Mouse (Mus musculus): Measurements from ENCODE around the gene Cbfa2t2. TPM values are rescaled to one million over a fixed set of nuclear protein-coding genes. Genes with fewer than 3 reads are reported as not detected.

Cbfa2t2 gene
- total RNA-seq, 2 experiments from 2014 or later, result 54.6 to 57.5 TPM

DNA sequence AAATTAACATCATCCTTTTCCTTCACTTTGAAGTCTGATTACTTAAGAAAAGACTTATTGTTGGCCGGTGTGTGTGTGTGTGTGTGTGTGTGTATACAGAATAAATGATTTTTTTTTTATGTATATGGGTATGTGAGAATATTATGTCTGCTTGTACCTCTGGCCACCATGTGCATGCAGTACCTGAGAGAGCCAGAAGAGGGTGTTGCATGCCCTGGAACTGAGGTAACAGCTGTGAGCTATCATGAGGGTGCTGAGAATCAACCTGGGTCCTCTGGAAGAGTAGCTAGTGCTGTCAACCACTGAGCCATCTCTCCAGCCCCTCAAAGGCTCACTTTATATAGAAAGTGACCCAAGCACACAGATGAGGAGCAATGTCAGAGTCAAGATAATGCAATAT, 145.1 kb downstream of the Cbfa2t2 start:
- intact Hi-C loops (cut with DNase I), result no loop called here
- no peak for DNase-seq (ENCODE audit: low spot score in 2 of 2)

DNA sequence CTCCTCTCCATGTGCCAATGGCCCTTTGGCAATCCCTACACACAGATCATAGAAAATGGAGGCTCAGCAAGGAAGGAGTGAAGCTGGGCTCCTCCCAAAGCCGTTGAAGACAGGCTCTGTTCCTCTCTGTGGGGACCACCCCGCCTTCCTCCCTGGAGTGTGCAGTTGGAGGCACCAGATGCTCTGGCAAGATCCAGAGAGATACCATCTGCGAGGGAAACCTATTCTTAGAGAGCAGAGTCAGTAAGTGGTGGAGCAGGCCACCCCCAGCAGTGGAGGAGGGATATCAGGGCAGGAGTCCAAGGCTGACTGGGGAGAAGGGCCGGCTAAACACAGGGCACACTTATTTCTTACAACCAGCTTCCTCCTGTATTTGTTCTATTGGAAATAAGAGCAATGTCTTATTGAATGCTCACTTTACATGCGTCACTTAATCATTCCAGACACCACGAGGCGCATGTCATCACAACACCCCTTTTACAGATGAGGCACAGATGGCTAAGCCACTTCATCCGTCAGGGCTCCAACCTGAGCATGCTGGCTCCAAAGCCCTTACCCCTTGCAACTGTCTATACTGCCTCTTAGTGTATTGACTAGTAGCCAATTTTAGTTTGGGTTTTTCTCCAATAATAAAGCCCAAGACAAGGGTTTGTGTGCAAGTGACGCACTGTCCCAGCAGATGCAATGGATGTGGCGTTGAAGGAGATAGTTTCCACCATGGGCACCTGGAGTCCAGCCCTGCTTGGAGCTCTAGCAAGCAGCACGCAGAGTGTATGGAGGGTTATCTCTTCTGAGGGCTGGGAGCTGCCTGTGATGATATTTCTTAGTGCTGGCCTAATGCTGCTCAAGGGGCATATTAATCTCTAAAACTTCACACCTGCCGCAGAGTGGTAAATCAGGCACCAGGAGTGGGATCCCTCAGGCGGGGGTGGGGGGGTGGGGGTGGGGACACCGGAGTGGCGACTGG, 147.9 kb downstream of the Cbfa2t2 start:
- intact Hi-C loops (cut with DNase I), result loop anchor here (1.0 to 2.0 kb wide), 4 partner anchors 27 to 205 kb away; no protein-coding TSS in a partner anchor
- peak; percentile 89 to 99 for DNase-seq (ENCODE audit: low spot score in 2 of 2)

DNA sequence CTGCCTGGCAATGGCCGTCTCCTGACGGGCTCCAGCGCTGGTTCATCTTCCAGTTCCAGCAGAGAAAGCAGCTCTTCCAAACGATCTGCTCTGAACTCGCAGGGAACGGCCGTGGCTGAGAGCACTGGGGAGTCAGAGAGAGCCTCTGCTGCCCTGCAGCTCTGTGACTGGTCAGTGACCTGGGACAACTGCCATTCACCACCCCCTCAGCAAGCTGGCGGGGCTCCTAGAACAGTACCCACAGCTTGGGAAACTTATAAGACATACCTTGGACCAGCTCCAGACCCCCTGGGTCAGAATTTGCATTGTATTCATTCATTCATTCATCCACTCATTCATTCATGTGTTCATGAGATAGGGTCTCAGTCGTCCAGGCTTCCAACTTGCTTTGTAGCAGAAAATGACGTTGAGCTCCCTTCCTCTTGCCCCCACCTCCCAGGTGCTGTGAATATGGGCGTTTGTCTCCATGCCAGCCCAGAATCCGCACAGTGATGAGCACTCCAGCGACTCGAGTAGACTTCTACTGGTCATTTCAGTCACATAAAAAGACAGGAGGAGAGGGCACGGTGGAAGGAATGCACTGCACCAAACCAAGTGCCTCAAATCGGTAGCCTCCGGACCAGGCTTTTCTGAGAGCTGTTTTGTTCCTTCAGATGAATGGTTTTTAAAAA, 148.8 kb downstream of the Cbfa2t2 start:
- intact Hi-C loops (cut with DNase I), result loop anchor here (1.0 to 2.0 kb wide), 4 partner anchors 28 to 206 kb away; no protein-coding TSS in a partner anchor

DNA sequence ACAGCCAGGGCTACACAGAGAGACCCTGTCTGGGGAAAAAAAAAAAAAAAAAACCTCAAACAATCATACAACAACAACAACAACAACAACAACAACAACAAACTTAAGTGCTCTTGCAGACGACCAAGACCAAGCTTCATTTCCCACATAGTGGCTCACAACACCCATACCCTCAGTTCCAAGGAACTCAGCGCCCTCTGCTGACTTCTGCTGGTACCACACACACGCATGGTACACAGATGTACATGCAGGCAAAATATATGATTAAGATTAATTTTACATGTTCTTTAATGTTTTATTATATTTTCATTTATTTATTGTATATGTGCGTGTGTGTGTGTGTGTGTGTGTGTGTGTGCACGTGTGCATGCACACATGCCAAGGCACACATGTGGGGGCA, 150.1 kb downstream of the Cbfa2t2 start:
- intact Hi-C loops (cut with DNase I), result no loop called here
- DNase-seq (ENCODE audit: low spot score in 2 of 2), result no peak

More for the DNA sequence above, 148.8 kb downstream of the Cbfa2t2 start:
- no peak for DNase-seq (ENCODE audit: low spot score in 2 of 2)

Other genes starting within 250 kb of the Cbfa2t2 start
- under 1 TPM; 0.21 TPM for gene Bpifb1, start 245.7 kb upstream of the Cbfa2t2 start, total RNA-seq (2021)
- gene Bpifb5, start 212.7 kb upstream of the Cbfa2t2 start, total RNA-seq (2021), result not detected
- gene Bpifb9a, start 178.6 kb upstream of the Cbfa2t2 start, total RNA-seq (2021), result not detected
- not detected for gene Bpifb9b, start 129.3 kb upstream of the Cbfa2t2 start, total RNA-seq (2021)
- gene Cdk5rap1, start 63.5 kb upstream of the Cbfa2t2 start, total RNA-seq (2021), result 10 to 100 TPM; 11.4 to 17.4 TPM
- gene Snta1, start 28.4 kb upstream of the Cbfa2t2 start, total RNA-seq (2021), result 10 to 100 TPM; 30.7 to 35.7 TPM
- 1 to 10 TPM in 1 of 2 experiments, not detected in 1; 1.4 TPM for gene 1700003F12Rik, start 110.6 kb downstream of the Cbfa2t2 start, total RNA-seq (2021)
- gene Actl10, start 115.3 kb downstream of the Cbfa2t2 start, total RNA-seq (2021), result not detected
- 10 to 100 TPM; 82.5 to 88.7 TPM for gene Necab3, start 122.4 kb downstream of the Cbfa2t2 start, total RNA-seq (2021)
- 10 to 100 TPM in 1 of 2 experiments, 1 to 10 TPM in 1; 8.8 to 10.1 TPM for gene E2f1, start 133.4 kb downstream of the Cbfa2t2 start, total RNA-seq (2021)
- 10 to 100 TPM; 11.4 to 14.1 TPM for gene Pxmp4, start 167.2 kb downstream of the Cbfa2t2 start, total RNA-seq (2021)
- 10 to 100 TPM; 12.1 to 13.1 TPM for gene Zfp341, start 176.8 kb downstream of the Cbfa2t2 start, total RNA-seq (2021)
- gene 4930519P11Rik, start 177.0 kb downstream of the Cbfa2t2 start, total RNA-seq (2021), result not detected
- 100 to 1,000 TPM; 215 to 218 TPM for gene Chmp4b, start 215.2 kb downstream of the Cbfa2t2 start, total RNA-seq (2021)